Mouse (Mus musculus) myocyte (in vitro differentiated cells): ENCODE measurements at regions not wholly inside any gene's neighbourhood (a gene's known extent, or its start where the extent isn't known, plus 50 kb on each side); places are given as distances from the start of the nearest gene placed in this dataset.

Experiments used
- E2F4 ChIP-seq: IDR thresholded peaks from one replicate; pipeline ENCODE4 v1.6.1; 2011; ENCODE audit warnings: mild to moderate bottlenecking, control low read depth, moderate library complexity; ENCODE audit not compliant: insufficient read depth
- MAX ChIP-seq: IDR thresholded peaks from one replicate; pipeline ENCODE4 v1.6.1; 2011; ENCODE audit warnings: low read depth, mild to moderate bottlenecking, control low read depth
- MYOD1 ChIP-seq, 3 experiments: IDR thresholded peaks; one replicate each; pipeline ENCODE4 v1.6.1; 2011; ENCODE audit warnings: control low read depth in 2 of 3, low read depth in 2 of 3, mild to moderate bottlenecking in 2 of 3, moderate library complexity in 1 of 3; ENCODE audit not compliant: insufficient read length in 2 of 3, control insufficient read depth in 1 of 3
- MYOG ChIP-seq, 3 experiments: IDR thresholded peaks; one replicate each; pipeline ENCODE4 v1.6.1; 2011; ENCODE audit warnings: control low read depth in 2 of 3, low read depth in 2 of 3, mild to moderate bottlenecking in 2 of 3; ENCODE audit not compliant: insufficient read length in 2 of 3, control insufficient read depth in 1 of 3, insufficient read depth in 1 of 3
- POLR2A ChIP-seq: IDR thresholded peaks from one replicate; pipeline ENCODE4 v1.6.1; 2011; ENCODE audit warnings: low read depth, mild to moderate bottlenecking, control low read depth, moderate library complexity; ENCODE audit not compliant: insufficient read length
- POLR2AphosphoS2 ChIP-seq: IDR thresholded peaks from one replicate; pipeline ENCODE4 v1.6.1; 2011; ENCODE audit warnings: low read depth, control low read depth; ENCODE audit not compliant: insufficient read length
- SRF ChIP-seq: IDR thresholded peaks from one replicate; pipeline ENCODE4 v1.6.1; 2011; ENCODE audit warnings: low read depth; ENCODE audit not compliant: control insufficient read depth, insufficient read length
- TCF3 ChIP-seq: IDR thresholded peaks from one replicate; pipeline ENCODE4 v1.6.1; 2011; ENCODE audit warnings: low read depth, control low read depth; ENCODE audit not compliant: insufficient read length
- USF1 ChIP-seq: IDR thresholded peaks from one replicate; pipeline ENCODE4 v1.6.1; 2011; ENCODE audit warnings: low read depth, mild to moderate bottlenecking, control low read depth, moderate library complexity

DNA sequence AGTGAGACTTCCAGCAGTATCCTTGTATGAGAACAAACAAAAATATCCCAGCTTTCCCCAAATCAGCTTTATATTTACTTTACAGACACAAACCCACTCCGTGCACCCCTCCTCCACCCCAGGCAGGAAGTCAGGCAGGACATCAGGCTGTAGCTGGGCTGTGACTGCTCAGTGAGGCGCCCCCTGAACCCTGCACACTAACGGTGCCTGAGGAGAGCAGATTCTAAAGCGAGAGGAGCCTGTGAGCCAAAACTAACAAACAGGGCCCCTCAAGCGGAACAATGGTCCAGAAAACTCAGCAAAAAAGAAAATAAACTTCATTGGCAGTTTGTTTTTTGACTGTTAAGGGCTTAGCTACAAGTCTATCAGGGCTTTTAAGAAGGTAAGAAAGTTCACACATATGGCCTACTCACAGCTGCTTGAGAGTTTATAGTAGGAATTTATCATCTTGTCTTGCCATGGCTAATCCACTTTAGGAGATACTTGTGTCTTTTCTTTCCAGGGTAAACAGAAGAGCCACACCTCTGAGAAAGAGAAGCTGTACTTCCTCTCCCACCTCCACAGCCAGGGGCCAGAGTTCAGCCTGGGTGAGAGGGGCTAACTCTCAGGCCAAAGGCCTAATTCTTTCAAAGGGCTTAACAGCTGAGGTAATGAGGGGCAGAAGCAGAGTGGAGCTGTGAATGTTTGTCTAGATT lies 1628.2 kb downstream of the 4930444P10Rik start:
- TF ChIP-seq USF1: no peak
- no peak for TF ChIP-seq POLR2AphosphoS2
- no peak for TF ChIP-seq E2F4
- TF ChIP-seq POLR2A: no peak
- TF ChIP-seq MAX: no peak
- no peak for TF ChIP-seq MYOG (IDR thresholded peaks at IDR 0.05; ENCODE audit: control insufficient read depth in 1 of 3, insufficient read depth in 1 of 3, insufficient read length in 2 of 3, low read depth in 2 of 3)
- TF ChIP-seq SRF: no peak
- TF ChIP-seq MYOD1 (IDR thresholded peaks at IDR 0.05; ENCODE audit: control insufficient read depth in 1 of 3, insufficient read length in 2 of 3, low read depth in 2 of 3): no peak
- TF ChIP-seq TCF3: no peak
